17 mouse cellular contexts compared by ENCODE assay signal in the genomic region with DNA sequence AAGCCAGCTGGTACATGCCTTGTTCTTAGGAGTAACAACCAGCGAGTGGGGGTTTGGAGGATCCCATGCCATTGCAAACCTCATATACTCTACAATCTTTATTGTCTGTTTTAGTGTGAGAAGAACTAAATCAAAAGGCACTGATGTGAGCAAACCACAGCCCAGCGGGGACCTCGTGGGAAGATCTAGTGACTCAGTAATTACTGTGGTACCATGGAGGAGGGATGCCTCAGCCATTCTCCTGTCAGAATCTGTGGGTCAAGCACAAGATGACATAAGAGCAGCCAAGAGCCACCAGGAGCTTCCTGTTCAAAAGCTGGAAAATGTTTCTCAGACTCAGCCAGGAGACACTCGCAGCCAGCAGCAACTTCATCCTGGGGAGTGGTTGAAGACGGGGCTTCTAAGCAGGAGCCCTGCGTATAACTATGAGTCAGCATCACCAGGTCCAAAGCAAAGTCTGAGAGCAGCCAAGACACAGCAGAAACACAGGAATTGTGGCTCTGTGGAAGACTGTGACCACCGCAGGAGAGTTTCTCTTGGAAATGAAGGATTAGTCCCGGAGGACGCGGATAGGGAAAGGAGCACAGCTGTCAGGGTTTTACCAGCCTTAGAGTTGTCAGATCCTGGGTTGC. TPM values are rescaled to one million over a fixed set of nuclear protein-coding genes. Genes with fewer than 3 reads are reported as not detected.
DNase-seq lines count a peak whose midpoint lies in the region; ATAC-seq lines count a peak whose summit lies in the region.
"Had no signal": no experiment of that assay in that cellular context is flagged by ENCODE, and none has a peak within 500 bp of the region (broad histone marks: within the 10 kb centered on the region; RNA-seq: fewer than 3 reads in every experiment).

No protein-coding gene starts in this region.

- no peaks in the 10 kb centered on the region for H3K9me3 ChIP-seq in heart, embryonic 10.5 days
- no peaks in the 10 kb centered on the region for H3K9me3 ChIP-seq in forebrain, embryonic 14.5 days (replicated peaks; ENCODE audit: control insufficient read depth, low read length)
- H3K9me3 ChIP-seq in forebrain, embryonic 10.5 days, result no peaks in the 10 kb centered on the region
- no peaks in the 10 kb centered on the region for H3K9me3 ChIP-seq in kidney, embryonic 14.5 days (ENCODE audit: control insufficient read depth, low read length)
- H3K9me3 ChIP-seq: hindbrain, embryonic 10.5 days; limb, embryonic 12.5 days; liver, embryonic 15.5 days; midbrain, embryonic 10.5 days had no signal

- no peak overlapping the region for H3K9ac ChIP-seq in forebrain, embryonic 14.5 days (ENCODE audit: low read length)
- H3K9ac ChIP-seq in kidney, embryonic 14.5 days (ENCODE audit: low read depth, low read length), result no peak overlapping the region
- H3K9ac ChIP-seq: limb, embryonic 12.5 days; liver, embryonic 15.5 days had no signal

- peak; percentile 58 to 77 for DNase-seq in heart, adult 18-20 months
- DNase-seq in heart, embryonic 10.5 days (ENCODE audit: low spot score), result no peak
- peak; percentile 78 for DNase-seq in NIH3T3 (ENCODE audit: low read depth)
- DNase-seq in gastrocnemius, postnatal 25 days, result peak; percentile 60
- peak; percentile 17 for DNase-seq in heart, postnatal 4 days
- DNase-seq in forebrain, embryonic 14.5 days (ENCODE audit: low spot score), result no peak
- no peak for DNase-seq in forebrain, embryonic 10.5 days (ENCODE audit: extremely low spot score, low spot score)
- DNase-seq: cerebellum, adult 9-11 months; kidney, adult 11 months; kidney, postnatal 36 days had no signal

- no peak overlapping the region for H3K27ac ChIP-seq in heart, embryonic 10.5 days
- H3K27ac ChIP-seq in forebrain, embryonic 14.5 days (ENCODE audit: low read depth, low read length), result no peak overlapping the region
- no peak overlapping the region for H3K27ac ChIP-seq in forebrain, embryonic 10.5 days
- no peak overlapping the region for H3K27ac ChIP-seq in kidney, embryonic 14.5 days (ENCODE audit: low read depth, low read length)
- H3K27ac ChIP-seq: hindbrain, embryonic 10.5 days; limb, embryonic 12.5 days; liver, embryonic 15.5 days; midbrain, embryonic 10.5 days had no signal

- no peaks in the 10 kb centered on the region for H3K27me3 ChIP-seq in heart, embryonic 10.5 days (ENCODE audit: insufficient read depth, poor library complexity, severe bottlenecking)
- no peaks in the 10 kb centered on the region for H3K27me3 ChIP-seq in forebrain, embryonic 14.5 days (replicated peaks; ENCODE audit: control insufficient read depth, insufficient read depth, low read length)
- H3K27me3 ChIP-seq in forebrain, embryonic 10.5 days (ENCODE audit: poor library complexity, severe bottlenecking), result no peaks in the 10 kb centered on the region
- no peaks in the 10 kb centered on the region for H3K27me3 ChIP-seq in kidney, embryonic 14.5 days (ENCODE audit: control insufficient read depth, insufficient read depth, low read length)
- H3K27me3 ChIP-seq: limb, embryonic 12.5 days; liver, embryonic 15.5 days had no signal

- no peak overlapping the region for H3K4me3 ChIP-seq in heart, embryonic 10.5 days
- H3K4me3 ChIP-seq in forebrain, embryonic 14.5 days (ENCODE audit: low read depth, low read length), result no peak overlapping the region
- H3K4me3 ChIP-seq in forebrain, embryonic 10.5 days, result no peak overlapping the region
- H3K4me3 ChIP-seq in kidney, embryonic 14.5 days (ENCODE audit: low read length), result no peak overlapping the region
- H3K4me3 ChIP-seq: erythroblast, embryonic 14.5 days; hindbrain, embryonic 10.5 days; limb, embryonic 12.5 days; liver, embryonic 15.5 days; midbrain, embryonic 10.5 days had no signal

- peaks cover 18% of the 10 kb centered on the region for H3K4me1 ChIP-seq in heart, embryonic 10.5 days
- H3K4me1 ChIP-seq in forebrain, embryonic 14.5 days (ENCODE audit: control insufficient read depth, insufficient read depth, low read length), result no peaks in the 10 kb centered on the region
- H3K4me1 ChIP-seq in forebrain, embryonic 10.5 days, result peaks cover 50% of the 10 kb centered on the region
- no peaks in the 10 kb centered on the region for H3K4me1 ChIP-seq in kidney, embryonic 14.5 days (ENCODE audit: control insufficient read depth, insufficient read depth, low read length)
- H3K4me1 ChIP-seq: limb, embryonic 12.5 days; liver, embryonic 15.5 days had no signal

- H3K4me2 ChIP-seq in forebrain, embryonic 14.5 days (ENCODE audit: low read length), result no peak overlapping the region
- no peak overlapping the region for H3K4me2 ChIP-seq in kidney, embryonic 14.5 days (replicated peaks; ENCODE audit: low read depth, low read length)
- H3K4me2 ChIP-seq: limb, embryonic 12.5 days; liver, embryonic 15.5 days had no signal

- no peak for ATAC-seq in forebrain, embryonic 14.5 days
- no peak for ATAC-seq in kidney, embryonic 14.5 days (ENCODE audit: low FRiP score, low TSS enrichment)
- ATAC-seq: CD4-positive, CD25-positive, alpha-beta regulatory T cell, adult 4 months had no signal

- peaks cover 4% of the 10 kb centered on the region; the same call in 1 of the 2 replicates for H3K36me3 ChIP-seq in heart, embryonic 10.5 days
- no peaks in the 10 kb centered on the region for H3K36me3 ChIP-seq in forebrain, embryonic 14.5 days (ENCODE audit: control insufficient read depth, insufficient read depth, low read length)
- peaks cover 18% of the 10 kb centered on the region for H3K36me3 ChIP-seq in forebrain, embryonic 10.5 days (replicated peaks)
- H3K36me3 ChIP-seq in kidney, embryonic 14.5 days (ENCODE audit: control insufficient read depth, insufficient read depth, low read length), result no peaks in the 10 kb centered on the region

- 83% methylated on average over 10 of the region's 10 CpGs for WGBS in heart, embryonic 10.5 days
- WGBS in forebrain, embryonic 14.5 days, result 90% methylated on average over 10 of the region's 10 CpGs
- WGBS in forebrain, embryonic 10.5 days, result 91% methylated on average over 10 of the region's 10 CpGs
- 81% methylated on average over 10 of the region's 10 CpGs for WGBS in kidney, embryonic 14.5 days

RNA-seq across cellular contexts. Expression of gene Jag1, which starts 48.8 kb away (rescaled TPM):
- 1 to 10 TPM; 7.1 to 9.1 TPM for total RNA-seq in heart, adult 18-20 months (2021)
- polyA plus RNA-seq in heart, embryonic 10.5 days (2016; fragmentation: Nextera tagmentation; extraction: Ambion mirVana), result 21.6 and 23.2 TPM in 2 replicates
- total RNA-seq in gastrocnemius, postnatal 25 days (2021), result 1 to 10 TPM; 5.6 to 7.1 TPM
- 10 to 100 TPM; 18.9 to 21.9 TPM for total RNA-seq in heart, postnatal 4 days (2021)
- 6.5 and 8.8 TPM in 2 replicates for polyA plus RNA-seq in forebrain, embryonic 14.5 days (2014; fragmentation: Nextera tagmentation; extraction: Ambion mirVana)
- polyA plus RNA-seq in forebrain, embryonic 10.5 days (2016; fragmentation: Nextera tagmentation; extraction: Ambion mirVana), result 18.9 and 20.4 TPM in 2 replicates
- polyA plus RNA-seq in kidney, embryonic 14.5 days (2014; fragmentation: Nextera tagmentation; extraction: Ambion mirVana), result 36.6 and 56.2 TPM in 2 replicates
- polyA plus RNA-seq: erythroblast, embryonic 14.5 days had no signal

Comparison
In these comparisons a context has a peak if more than half of its experiments do, and no peak if none do; other contexts are left out.
1. DNase-seq: peak in heart, adult 18-20 months (2 of 2), NIH3T3 (single experiment), gastrocnemius, postnatal 25 days (single experiment) and heart, postnatal 4 days (single experiment); none in heart, embryonic 10.5 days (single experiment), forebrain, embryonic 14.5 days (single experiment) and forebrain, embryonic 10.5 days (single experiment).